Mouse (Mus musculus): ENCODE measurements around the gene Lrfn3. TPM values are rescaled to one million over a fixed set of nuclear protein-coding genes. Genes with fewer than 3 reads are reported as not detected.
A peak's percentile ranks its signal among the peaks of the same experiment; 100 is the strongest.

Gene Lrfn3
- polyA plus RNA-seq, 2 experiments, result 0.79 to 1.4 TPM

GRCm38 (mm10) chr7:30327140-30327539 is 35.4 kb downstream of the Lrfn3 start:
- ATAC-seq (ENCODE audit: insufficient read depth) (no peak), DNase-seq (ENCODE audit: low read depth in 3 of 3, low spot score in 3 of 3) (no peak)
- H3K4me1 ChIP-seq (replicated peaks; ENCODE audit: control insufficient read depth in 2 of 2, insufficient read depth in 2 of 2, low read length in 1 of 2), result peaks cover 5 to 6% of the 10 kb centered on the region in 2 experiments; a peak in 3 of 4 replicates
- H3K27me3 ChIP-seq (ENCODE audit: control insufficient read depth, insufficient read depth, low read length), result no peaks in the 10 kb centered on the region
- 61% methylated on average over 15 of the region's 15 CpGs for WGBS (ENCODE audit: insufficient replicate concordance)
- H3K36me3 ChIP-seq (replicated peaks; ENCODE audit: control insufficient read depth, insufficient read depth, low read depth), result no peaks in the 10 kb centered on the region
- H3K9me3 ChIP-seq (ENCODE audit: control insufficient read depth, low read length), result no peaks in the 10 kb centered on the region
- no peak overlapping the region for H3K4me3 ChIP-seq (ENCODE audit: insufficient read depth in 1 of 2, low read depth in 2 of 2, low read length in 2 of 2)
- TF ChIP-seq CTCF (IDR thresholded peaks at IDR 0.05; ENCODE audit: low read depth), result no peak
- no peak for TF ChIP-seq EP300 (IDR thresholded peaks at IDR 0.05; ENCODE audit: low read depth)
- H3K27ac ChIP-seq, result no peak overlapping the region
- H3K4me2 ChIP-seq (ENCODE audit: low read depth), result no peak overlapping the region
- H3K9ac ChIP-seq (replicated peaks), result no peak overlapping the region

DNA sequence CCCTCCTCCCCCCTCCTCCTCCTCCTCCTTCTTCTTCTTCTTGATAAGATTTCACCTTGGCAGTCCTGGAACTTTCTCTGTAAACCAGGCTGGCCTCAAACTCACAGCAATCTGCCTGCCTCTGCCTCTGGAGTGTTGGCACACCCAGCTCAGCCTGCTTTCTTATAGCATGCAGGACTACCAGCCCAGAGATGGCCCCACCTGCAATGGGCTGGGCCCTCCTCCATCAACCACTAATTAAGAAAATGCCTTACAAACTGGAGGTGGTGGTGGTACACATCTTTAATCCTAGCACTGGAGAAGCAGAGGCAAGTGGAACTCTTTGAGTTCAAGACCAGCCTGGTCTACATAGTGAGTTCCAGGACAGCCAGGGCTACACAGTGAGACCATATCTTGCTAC is 36.1 kb downstream of the Lrfn3 start:
- no peak for DNase-seq (ENCODE audit: low read depth in 3 of 3, low spot score in 3 of 3)
- H3K9ac ChIP-seq (replicated peaks), result no peak overlapping the region
- no peaks in the 10 kb centered on the region for H3K9me3 ChIP-seq (ENCODE audit: control insufficient read depth, low read length)
- H3K36me3 ChIP-seq (replicated peaks; ENCODE audit: control insufficient read depth, insufficient read depth, low read depth), result no peaks in the 10 kb centered on the region
- H3K4me1 ChIP-seq (replicated peaks; ENCODE audit: control insufficient read depth in 2 of 2, insufficient read depth in 2 of 2, low read length in 1 of 2), result peaks cover 5 to 6% of the 10 kb centered on the region in 2 experiments; a peak in 3 of 4 replicates
- TF ChIP-seq CTCF (IDR thresholded peaks at IDR 0.05; ENCODE audit: low read depth) (no peak), EP300 (IDR thresholded peaks at IDR 0.05; ENCODE audit: low read depth) (no peak)
- no peak for ATAC-seq (ENCODE audit: insufficient read depth)
- H3K4me3 ChIP-seq (ENCODE audit: insufficient read depth in 1 of 2, low read depth in 2 of 2, low read length in 2 of 2), result no peak overlapping the region
- no peaks in the 10 kb centered on the region for H3K27me3 ChIP-seq (ENCODE audit: control insufficient read depth, insufficient read depth, low read length)
- H3K4me2 ChIP-seq (ENCODE audit: low read depth), result no peak overlapping the region
- no peak overlapping the region for H3K27ac ChIP-seq

DNA sequence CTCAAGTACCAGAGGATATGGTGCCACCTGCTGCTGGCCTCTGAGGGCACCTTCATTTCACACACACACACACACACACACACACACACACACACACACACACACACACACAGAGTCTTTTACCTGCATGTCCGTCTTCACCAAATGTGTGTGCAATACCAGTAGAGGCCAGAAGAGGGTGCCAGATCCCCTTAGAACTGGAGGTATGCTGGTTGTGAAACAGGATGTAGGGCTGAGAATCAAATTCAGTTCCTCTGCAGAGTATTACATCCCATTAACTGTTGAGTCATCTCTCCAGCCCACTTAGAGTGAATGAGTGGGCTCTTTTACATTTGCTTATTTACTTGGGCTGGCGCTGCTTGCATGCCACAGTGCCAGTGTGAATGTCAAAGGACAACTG is 37.2 kb downstream of the Lrfn3 start:
- Histone ChIP-seq H3K27me3 (ENCODE audit: control insufficient read depth, insufficient read depth, low read length) (no peaks in the 10 kb centered on the region), H3K4me1 (replicated peaks; ENCODE audit: control insufficient read depth in 2 of 2, insufficient read depth in 2 of 2, low read length in 1 of 2) (peaks cover 9 to 13% of the 10 kb centered on the region in 2 experiments; a peak in 3 of 4 replicates), H3K9ac (replicated peaks) (no peak overlapping the region), H3K4me3 (ENCODE audit: insufficient read depth in 1 of 2, low read depth in 2 of 2, low read length in 2 of 2) (no peak overlapping the region), H3K36me3 (replicated peaks; ENCODE audit: control insufficient read depth, insufficient read depth, low read depth) (no peaks in the 10 kb centered on the region), H3K27ac (no peak overlapping the region), H3K4me2 (ENCODE audit: low read depth) (no peak overlapping the region), H3K9me3 (ENCODE audit: control insufficient read depth, low read length) (no peaks in the 10 kb centered on the region)
- TF ChIP-seq EP300 (IDR thresholded peaks at IDR 0.05; ENCODE audit: low read depth) (no peak), CTCF (IDR thresholded peaks at IDR 0.05; ENCODE audit: low read depth) (peak; percentile 84)
- DNase-seq (ENCODE audit: low read depth in 3 of 3, low spot score in 3 of 3) (peak in 2 of 3 experiments; percentile 48 to 59), ATAC-seq (ENCODE audit: insufficient read depth) (no peak)
- WGBS (ENCODE audit: insufficient replicate concordance), result 48% methylated on average over 2 of the region's 2 CpGs

DNA sequence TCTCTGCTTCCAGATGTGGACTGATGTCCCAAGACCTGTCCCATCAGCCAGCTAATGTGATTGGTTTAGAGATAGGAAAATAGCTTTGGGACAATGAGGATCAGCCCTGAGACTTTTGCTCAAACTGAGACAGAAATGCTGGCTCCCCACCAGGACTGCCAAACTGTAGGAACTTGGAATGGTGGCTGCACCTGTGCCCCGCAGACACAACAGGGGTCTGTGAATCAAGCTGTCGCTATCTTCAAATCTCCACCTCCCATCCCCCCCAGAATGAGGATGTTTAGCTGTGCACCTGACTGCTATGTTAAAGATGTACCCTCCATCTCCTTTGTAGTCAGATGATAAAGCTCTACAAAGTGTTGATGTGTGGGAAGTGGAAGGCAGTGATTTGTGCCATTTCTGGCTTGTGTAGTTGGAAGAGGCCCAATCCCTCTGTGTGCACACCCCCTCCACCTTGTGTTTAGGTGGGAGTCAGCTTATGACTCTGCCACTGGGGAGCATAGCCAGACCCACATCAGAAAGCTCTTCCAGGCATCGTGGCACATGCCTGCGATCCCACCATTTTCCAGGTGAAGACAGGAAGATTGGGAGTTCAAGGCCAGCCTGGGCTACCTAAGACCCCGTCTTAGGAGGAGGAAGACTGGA is 38.1 kb downstream of the Lrfn3 start:
- ATAC-seq (ENCODE audit: insufficient read depth), result no peak
- no peak for DNase-seq (ENCODE audit: low read depth in 3 of 3, low spot score in 3 of 3)
- TF ChIP-seq CTCF (IDR thresholded peaks at IDR 0.05; ENCODE audit: low read depth) (no peak), EP300 (IDR thresholded peaks at IDR 0.05; ENCODE audit: low read depth) (no peak)
- H3K27ac ChIP-seq, result no peak overlapping the region
- H3K4me3 ChIP-seq (ENCODE audit: insufficient read depth in 1 of 2, low read depth in 2 of 2, low read length in 2 of 2), result no peak overlapping the region
- H3K9ac ChIP-seq (replicated peaks), result no peak overlapping the region
- H3K4me1 ChIP-seq (replicated peaks; ENCODE audit: control insufficient read depth in 2 of 2, insufficient read depth in 2 of 2, low read length in 1 of 2), result peaks cover 9 to 13% of the 10 kb centered on the region in 2 experiments; a peak in 3 of 4 replicates
- H3K36me3 ChIP-seq (replicated peaks; ENCODE audit: control insufficient read depth, insufficient read depth, low read depth), result no peaks in the 10 kb centered on the region
- 57% methylated on average over 5 of the region's 5 CpGs for WGBS (ENCODE audit: insufficient replicate concordance)
- no peaks in the 10 kb centered on the region for H3K27me3 ChIP-seq (ENCODE audit: control insufficient read depth, insufficient read depth, low read length)
- no peaks in the 10 kb centered on the region for H3K9me3 ChIP-seq (ENCODE audit: control insufficient read depth, low read length)
- H3K4me2 ChIP-seq (ENCODE audit: low read depth), result no peak overlapping the region

GRCm38 (mm10) chr7:30323795-30324194 is 38.8 kb downstream of the Lrfn3 start, which contains the start of gene Sdhaf1:
Sdhaf1 (minus strand) TSS chr7:30323895.
- H3K9ac ChIP-seq (replicated peaks), result peak within 1 kb of the TSS; percentile 66
- H3K4me1 ChIP-seq (replicated peaks; ENCODE audit: control insufficient read depth in 2 of 2, insufficient read depth in 2 of 2, low read length in 1 of 2), result peaks cover 9 to 13% of the 10 kb centered on the region in 2 experiments; a peak in 3 of 4 replicates
- no peaks in the 10 kb centered on the region for H3K36me3 ChIP-seq (replicated peaks; ENCODE audit: control insufficient read depth, insufficient read depth, low read depth)
- H3K4me2 ChIP-seq (ENCODE audit: low read depth), result peak within 1 kb of the TSS; percentile 91
- H3K4me3 ChIP-seq (ENCODE audit: insufficient read depth in 1 of 2, low read depth in 2 of 2, low read length in 2 of 2), result peak within 1 kb of the TSS; percentile 65 to 77
- H3K27ac ChIP-seq, result peak within 1 kb of the TSS; percentile 59
- no peaks in the 10 kb centered on the region for H3K27me3 ChIP-seq (ENCODE audit: control insufficient read depth, insufficient read depth, low read length)
- no peaks in the 10 kb centered on the region for H3K9me3 ChIP-seq (ENCODE audit: control insufficient read depth, low read length)
- TF ChIP-seq CTCF (IDR thresholded peaks at IDR 0.05; ENCODE audit: low read depth) (no peak), EP300 (IDR thresholded peaks at IDR 0.05; ENCODE audit: low read depth) (no peak)
- WGBS (ENCODE audit: insufficient replicate concordance), result 62% methylated on average over 3 of the region's 3 CpGs
- ATAC-seq (ENCODE audit: insufficient read depth) (no peak), DNase-seq (ENCODE audit: low read depth in 3 of 3, low spot score in 3 of 3) (no peak)

Measured in liver, embryonic 14.5 days (tissue).